Mouse (Mus musculus) liver, adult 10 weeks (tissue): ENCODE results near the gene Gls2. TPM values are rescaled to one million over a fixed set of nuclear protein-coding genes. Genes with fewer than 3 reads are reported as not detected.

Source experiments
- polyA plus RNA-seq: library from polyadenylated mRNA; stranded (reverse); fragments of 350-450 nt; fragmentation: Illumina TruSeq; extraction: RNeasy Lipid Tissue Mini Kit (QIAGEN cat#74804); gene quantifications from one replicate; pipeline ENCODE4 v1.2.3, GENCODE M21; 2014; ENCODE audit warnings: low read depth, low replicate concordance

The Gls2 gene
- polyA plus RNA-seq: 171 TPM

GRCm38 (mm10) chr10:128194024-128194550, at the start of gene Gls2:
Gene Gls2 (plus strand): TSS chr10:128194457.

GRCm38 (mm10) chr10:128179989-128180388, 14.3 kb upstream of the Gls2 start, which contains the start of gene Rbms2:
Gene Rbms2 (minus strand): TSS chr10:128180297.

GRCm38 (mm10) chr10:128211390-128212108, 17.3 kb downstream of the Gls2 start, which contains the start of gene Spryd4:
Gene Spryd4 (minus strand): TSS chr10:128211807.

GRCm38 (mm10) chr10:128225538-128225937, 31.3 kb downstream of the Gls2 start, which contains the start of gene Mip:
Gene Mip (plus strand): TSS chr10:128225838.

GRCm38 (mm10) chr10:128231697-128232419, 37.6 kb downstream of the Gls2 start, which contains the start of gene Timeless:
Gene Timeless (plus strand): TSS chr10:128232065.

DNA sequence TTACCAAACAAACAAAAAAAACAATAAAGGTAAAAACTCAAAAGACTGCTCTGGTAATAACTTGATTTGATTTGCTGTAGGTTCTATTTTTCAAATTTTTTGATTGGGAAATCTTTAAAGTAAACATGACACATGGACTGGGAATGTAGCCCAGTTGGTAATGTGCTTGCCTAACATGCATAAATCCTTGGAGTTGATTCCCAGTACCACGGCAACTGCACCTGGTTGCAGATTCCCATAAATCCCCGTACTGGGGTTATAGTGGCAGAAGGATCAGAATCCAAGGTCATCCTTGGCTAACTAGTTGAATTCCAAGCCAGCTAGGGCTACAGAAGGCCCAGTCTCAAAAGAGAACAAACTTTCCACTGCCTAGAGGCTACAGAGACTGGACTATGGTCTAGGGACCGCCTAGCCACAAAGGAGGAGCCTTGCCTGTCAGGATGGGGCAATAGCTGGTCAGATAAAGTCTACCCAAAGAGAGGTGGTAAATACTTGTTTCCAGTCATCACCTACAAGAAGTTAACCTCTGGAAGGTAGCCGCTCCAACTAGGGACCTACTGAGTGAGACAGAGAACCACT, 59.5 kb downstream of the Gls2 start, which contains the start of gene Apon:
Apon (plus strand) TSS at position 420 of the 579 bp plus-strand sequence.

Other genes starting within 250 kb of the Gls2 start
- 319 TPM for gene Hsd17b6, start 186.8 kb upstream of the Gls2 start, polyA plus RNA-seq
- gene Prim1, start 179.3 kb upstream of the Gls2 start, polyA plus RNA-seq: 4.3 TPM
- 612 TPM for gene Naca, start 158.9 kb upstream of the Gls2 start, polyA plus RNA-seq
- 279 TPM for gene Ptges3, start 135.5 kb upstream of the Gls2 start, polyA plus RNA-seq
- gene Atp5b, start 111.2 kb upstream of the Gls2 start, polyA plus RNA-seq: 730 TPM
- 5.9 TPM for gene Baz2a, start 102.9 kb upstream of the Gls2 start, polyA plus RNA-seq
- gene Rbms2, start 14.2 kb upstream of the Gls2 start, polyA plus RNA-seq: 5.7 TPM
- gene Spryd4, start 17.4 kb downstream of the Gls2 start, polyA plus RNA-seq: 23.2 TPM
- gene Mip, start 31.4 kb downstream of the Gls2 start, polyA plus RNA-seq: not detected
- gene Timeless, start 37.6 kb downstream of the Gls2 start, polyA plus RNA-seq: 0.69 TPM
- gene Apon, start 59.6 kb downstream of the Gls2 start, polyA plus RNA-seq: 346 TPM
- gene Apof, start 74.2 kb downstream of the Gls2 start, polyA plus RNA-seq: 593 TPM
- 18.9 TPM for gene Stat2, start 76.1 kb downstream of the Gls2 start, polyA plus RNA-seq
- gene Il23a, start 104.3 kb downstream of the Gls2 start, polyA plus RNA-seq: not detected
- gene Pan2, start 108.9 kb downstream of the Gls2 start, polyA plus RNA-seq: 6.5 TPM
- 59.7 TPM for gene Cnpy2, start 128.0 kb downstream of the Gls2 start, polyA plus RNA-seq
- 53.8 TPM for gene Cs, start 143.3 kb downstream of the Gls2 start, polyA plus RNA-seq
- 18.8 TPM for gene Coq10a, start 174.5 kb downstream of the Gls2 start, polyA plus RNA-seq
- 3.7 TPM for gene Ankrd52, start 182.7 kb downstream of the Gls2 start, polyA plus RNA-seq
- gene Slc39a5, start 206.8 kb downstream of the Gls2 start, polyA plus RNA-seq: not detected
- gene Nabp2, start 217.0 kb downstream of the Gls2 start, polyA plus RNA-seq: 26.7 TPM
- gene Rnf41, start 217.2 kb downstream of the Gls2 start, polyA plus RNA-seq: 2.3 TPM